Mouse (Mus musculus) thymus, adult 2 months (tissue): ENCODE results near the gene Klre1.

Source experiments
- CTCF ChIP-seq: fragments of 200-500 bp; IDR thresholded peaks from 2 replicates; pipeline ENCODE4 v1.5.1; 2012; ENCODE audit warnings: mild to moderate bottlenecking, control low read depth, low read length, moderate library complexity, borderline replicate concordance; ENCODE audit not compliant: control insufficient read depth, poor library complexity, insufficient read depth; ENCODE audit errors: extremely low read depth
- POLR2A ChIP-seq: fragments of 200-500 bp; IDR thresholded peaks from 2 replicates; pipeline ENCODE4 v1.6.1; 2012; ENCODE audit warnings: mild to moderate bottlenecking, low read length, control low read depth, moderate library complexity; ENCODE audit not compliant: control insufficient read depth, poor library complexity, insufficient read depth; ENCODE audit errors: extremely low read depth

GRCm38 (mm10) chr6:129534057-129534456, 43.6 kb upstream of the Klre1 start:
- no peak for TF ChIP-seq CTCF
- no peak for TF ChIP-seq POLR2A
